Mouse (Mus musculus) CD4-positive, CD25-positive, alpha-beta regulatory T cell, adult 4 months (primary cell): ENCODE data around the gene Nfatc3. TPM values are rescaled to one million over a fixed set of nuclear protein-coding genes. Genes with fewer than 3 reads are reported as not detected.

ENCODE experiments used
- ATAC-seq: one replicate; pipeline ENCODE4 v1.8.0; 2017
- polyA plus RNA-seq, 2 experiments: library from polyadenylated mRNA; unstranded; fragments of 100-300 nt; shearing (Covaris generic); gene quantifications; one replicate each; pipeline ENCODE4 v1.2.1; 2017

Nfatc3 gene
- polyA plus RNA-seq, 2 experiments from 2014 or later: 28.1 to 32.3 TPM

GRCm38 (mm10) chr8:106149025-106149424, 90.4 kb downstream of the Nfatc3 start:
- no peak for ATAC-seq

- peak; percentile 99 for ATAC-seq
Measured at GRCm38 (mm10) chr8:106149801-106150652, 91.4 kb downstream of the Nfatc3 start, which contains the start of gene Pla2g15. Gene Pla2g15 (plus strand): TSS chr8:106150399.

- ATAC-seq: no peak
Measured at GRCm38 (mm10) chr8:106150653-106151000, 92.0 kb downstream of the Nfatc3 start.

- ATAC-seq: no peak
Measured at GRCm38 (mm10) chr8:106151041-106151440, 92.4 kb downstream of the Nfatc3 start.

GRCm38 (mm10) chr8:106152876-106153275, 94.2 kb downstream of the Nfatc3 start:
- no peak for ATAC-seq

- ATAC-seq: no peak
Measured at GRCm38 (mm10) chr8:106157419-106157818, 98.8 kb downstream of the Nfatc3 start.

GRCm38 (mm10) chr8:106158381-106158780, 99.7 kb downstream of the Nfatc3 start:
- ATAC-seq: no peak

GRCm38 (mm10) chr8:106159876-106160275, 101.2 kb downstream of the Nfatc3 start:
- ATAC-seq: no peak

GRCm38 (mm10) chr8:106163251-106163650, 104.6 kb downstream of the Nfatc3 start:
- no peak for ATAC-seq

GRCm38 (mm10) chr8:106165460-106165859, 106.8 kb downstream of the Nfatc3 start:
- ATAC-seq: no peak

GRCm38 (mm10) chr8:106168356-106169016, 109.8 kb downstream of the Nfatc3 start, which contains the start of gene Slc7a6:
Gene Slc7a6 (plus strand): TSS chr8:106168857.
- peak; percentile 88 for ATAC-seq

GRCm38 (mm10) chr8:106169017-106169933, 110.6 kb downstream of the Nfatc3 start:
- ATAC-seq: peak; percentile 23

GRCm38 (mm10) chr8:106169934-106170480, 111.4 kb downstream of the Nfatc3 start:
- no peak for ATAC-seq

- ATAC-seq: no peak
Measured at GRCm38 (mm10) chr8:106173566-106173965, 114.9 kb downstream of the Nfatc3 start.

GRCm38 (mm10) chr8:106176891-106177290, 118.3 kb downstream of the Nfatc3 start:
- no peak for ATAC-seq

- ATAC-seq: no peak
Measured at GRCm38 (mm10) chr8:106177594-106177993, 119.0 kb downstream of the Nfatc3 start.

GRCm38 (mm10) chr8:106178428-106178827, 119.8 kb downstream of the Nfatc3 start:
- no peak for ATAC-seq

Other genes with a start within 250 kb of the Nfatc3 start
- gene Ranbp10, start 231.5 kb upstream of the Nfatc3 start, polyA plus RNA-seq: 1 to 10 TPM; 7.6 to 10.0 TPM
- gene Tsnaxip1, start 231.1 kb upstream of the Nfatc3 start, polyA plus RNA-seq: under 1 TPM in 1 of 2 experiments, not detected in 1; 0.19 TPM
- gene Cenpt, start 205.6 kb upstream of the Nfatc3 start, polyA plus RNA-seq: 10 to 100 TPM; 14.1 to 23.3 TPM
- 1 to 10 TPM; 4.5 to 6.0 TPM for gene Thap11, start 203.7 kb upstream of the Nfatc3 start, polyA plus RNA-seq
- gene Nutf2, start 198.3 kb upstream of the Nfatc3 start, polyA plus RNA-seq: 10 to 100 TPM in 1 of 2 experiments, 1 to 10 TPM in 1; 9.9 to 48.7 TPM
- gene Edc4, start 178.0 kb upstream of the Nfatc3 start, polyA plus RNA-seq: 10 to 100 TPM; 30.2 to 66.0 TPM
- 1 to 10 TPM in 1 of 2 experiments, not detected in 1; 1.5 TPM for gene Nrn1l, start 165.3 kb upstream of the Nfatc3 start, polyA plus RNA-seq
- 10 to 100 TPM; 10.6 to 18.1 TPM for gene Pskh1, start 158.4 kb upstream of the Nfatc3 start, polyA plus RNA-seq
- 1 to 10 TPM; 1.6 to 3.6 TPM for gene Ctrl, start 125.0 kb upstream of the Nfatc3 start, polyA plus RNA-seq
- gene Psmb10, start 120.4 kb upstream of the Nfatc3 start, polyA plus RNA-seq: 100 to 1,000 TPM; 339 to 391 TPM
- under 1 TPM in 1 of 2 experiments, not detected in 1; 0.40 TPM for gene Lcat, start 115.5 kb upstream of the Nfatc3 start, polyA plus RNA-seq
- 1 to 10 TPM; 4.5 to 7.2 TPM for gene Slc12a4, start 92.7 kb upstream of the Nfatc3 start, polyA plus RNA-seq
- gene Dpep3, start 79.4 kb upstream of the Nfatc3 start, polyA plus RNA-seq: not detected
- gene Dus2, start 67.5 kb upstream of the Nfatc3 start, polyA plus RNA-seq: 10 to 100 TPM; 24.3 to 30.5 TPM
- gene Dpep2nb, start 52.9 kb upstream of the Nfatc3 start, polyA plus RNA-seq: not detected
- 10 to 100 TPM in 1 of 2 experiments, 1 to 10 TPM in 1; 8.4 to 13.2 TPM for gene Ddx28, start 47.0 kb upstream of the Nfatc3 start, polyA plus RNA-seq
- not detected for gene Esrp2, start 78.1 kb downstream of the Nfatc3 start, polyA plus RNA-seq
- 1 to 10 TPM; 4.8 to 7.7 TPM for gene Pla2g15, start 91.6 kb downstream of the Nfatc3 start, polyA plus RNA-seq
- gene Slc7a6, start 110.0 kb downstream of the Nfatc3 start, polyA plus RNA-seq: 10 to 100 TPM; 28.6 to 43.7 TPM
- 10 to 100 TPM; 24.6 to 28.9 TPM for gene Slc7a6os, start 152.1 kb downstream of the Nfatc3 start, polyA plus RNA-seq
- 10 to 100 TPM; 31.5 to 46.0 TPM for gene Prmt7, start 152.1 kb downstream of the Nfatc3 start, polyA plus RNA-seq